Mouse (Mus musculus): ENCODE results near the gene Ivns1abp.
"Not testable (repeated sequence)": the region's sequence is repeated elsewhere in the genome, so short reads cannot be mapped to it uniquely, and the experiment has no call there.

The Ivns1abp gene

GRCm38 (mm10) chr1:151342311-151342710 is 2.0 kb upstream of the Ivns1abp start:
- no peak for DNase-seq (ENCODE audit: low spot score)

- DNase-seq (ENCODE audit: low spot score), result no peak
Observed at GRCm38 (mm10) chr1:151342968-151343367, 1.3 kb upstream of the Ivns1abp start.

GRCm38 (mm10) chr1:151343571-151344282 is 550 bp upstream of the Ivns1abp start:
- no peak for DNase-seq (ENCODE audit: low spot score)

- DNase-seq (ENCODE audit: low spot score), result peak; percentile 89
Observed at GRCm38 (mm10) chr1:151345109-151345862, 1.0 kb downstream of the Ivns1abp start.

GRCm38 (mm10) chr1:151345863-151346195 is 1.6 kb downstream of the Ivns1abp start:
- DNase-seq (ENCODE audit: low spot score), result no peak

- no peak for DNase-seq (ENCODE audit: low spot score)
Observed at GRCm38 (mm10) chr1:151346681-151347127, 2.4 kb downstream of the Ivns1abp start.

- not testable (repeated sequence) for DNase-seq (ENCODE audit: low spot score)
Observed at GRCm38 (mm10) chr1:151348293-151348692, 4.0 kb downstream of the Ivns1abp start.

GRCm38 (mm10) chr1:151352911-151353310 is 8.6 kb downstream of the Ivns1abp start:
- DNase-seq (ENCODE audit: low spot score), result no peak

GRCm38 (mm10) chr1:151355994-151356393 is 11.7 kb downstream of the Ivns1abp start:
- no peak for DNase-seq (ENCODE audit: low spot score)

GRCm38 (mm10) chr1:151359374-151359773 is 15.1 kb downstream of the Ivns1abp start:
- no peak for DNase-seq (ENCODE audit: low spot score)

- DNase-seq (ENCODE audit: low spot score), result no peak
Observed at GRCm38 (mm10) chr1:151366944-151367605, 22.8 kb downstream of the Ivns1abp start.

- no peak for DNase-seq (ENCODE audit: low spot score)
Observed at GRCm38 (mm10) chr1:151367721-151368324, 23.5 kb downstream of the Ivns1abp start.

- no peak for DNase-seq (ENCODE audit: low spot score)
Observed at GRCm38 (mm10) chr1:151368444-151368843, 24.2 kb downstream of the Ivns1abp start.

GRCm38 (mm10) chr1:151370573-151370972 is 26.3 kb downstream of the Ivns1abp start:
- DNase-seq (ENCODE audit: low spot score), result no peak

GRCm38 (mm10) chr1:151371543-151371942 is 27.3 kb downstream of the Ivns1abp start:
- DNase-seq (ENCODE audit: low spot score), result no peak

GRCm38 (mm10) chr1:151372823-151373222 is 28.5 kb downstream of the Ivns1abp start:
- DNase-seq (ENCODE audit: low spot score), result no peak

GRCm38 (mm10) chr1:151377353-151377752 is 33.1 kb downstream of the Ivns1abp start:
- no peak for DNase-seq (ENCODE audit: low spot score)

GRCm38 (mm10) chr1:151390029-151390428 is 45.8 kb downstream of the Ivns1abp start:
- no peak for DNase-seq (ENCODE audit: low spot score)

GRCm38 (mm10) chr1:151409827-151410226 is 65.5 kb downstream of the Ivns1abp start:
- DNase-seq (ENCODE audit: low spot score), result no peak
